Mouse (Mus musculus): ENCODE data around the gene Spock1. TPM values are rescaled to one million over a fixed set of nuclear protein-coding genes. Genes with fewer than 3 reads are reported as not detected.

Spock1 gene
- polyA plus RNA-seq, 1 experiment, result 0.23 TPM

DNA sequence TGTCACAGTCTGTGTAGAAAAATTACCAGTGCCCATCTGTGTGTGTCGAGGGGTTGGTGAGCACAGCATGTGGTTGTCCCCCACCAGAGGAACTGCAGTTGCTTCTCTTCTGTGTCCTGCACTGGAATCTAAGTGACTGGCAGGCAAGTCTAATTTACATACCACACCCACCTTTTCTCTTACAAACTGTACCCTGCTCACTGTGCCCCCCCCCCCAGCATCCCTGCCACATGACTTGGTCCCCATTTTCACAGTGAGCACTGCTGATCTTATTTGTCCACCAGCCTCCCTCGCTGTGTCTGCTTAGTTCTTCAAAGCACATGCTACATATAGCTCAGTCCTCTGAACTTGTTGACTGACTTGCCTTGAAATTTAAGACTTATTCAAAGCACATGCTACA, 22.2 kb upstream of the Spock1 start:
- no peaks in the 10 kb centered on the region for H3K4me1 ChIP-seq (ENCODE audit: control insufficient read depth, insufficient read depth, low read length)
- TF ChIP-seq POLR2A (IDR thresholded peaks at IDR 0.05; ENCODE audit: low read depth, low read length) (no peak), CTCF (IDR thresholded peaks at IDR 0.05; ENCODE audit: borderline replicate concordance, insufficient read depth, low read length) (no peak)
- no peak overlapping the region for H3K4me3 ChIP-seq (ENCODE audit: insufficient read depth, low read length)
- H3K27ac ChIP-seq (ENCODE audit: insufficient read depth, low read length), result no peak overlapping the region

DNA sequence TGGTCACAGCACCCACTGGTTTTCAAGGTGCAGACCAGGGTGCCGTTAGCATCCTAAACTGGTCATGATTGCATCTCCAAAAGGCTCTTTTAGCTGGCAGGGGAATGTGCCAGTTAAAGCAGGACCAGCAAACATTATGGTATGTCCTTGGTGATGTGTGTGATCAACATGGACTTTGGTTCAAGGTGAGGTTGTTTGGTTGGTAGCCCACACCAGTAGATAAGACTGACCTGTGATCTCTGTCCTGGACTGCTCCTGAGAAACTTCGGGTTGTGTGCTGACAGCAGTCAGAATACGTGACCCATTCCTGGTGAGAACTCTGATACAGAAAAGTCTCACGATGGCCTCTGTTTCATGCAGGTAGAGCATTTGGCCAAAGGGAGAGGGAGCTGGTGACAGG, 11.8 kb upstream of the Spock1 start:
- no peaks in the 10 kb centered on the region for H3K4me1 ChIP-seq (ENCODE audit: control insufficient read depth, insufficient read depth, low read length)
- TF ChIP-seq POLR2A (IDR thresholded peaks at IDR 0.05; ENCODE audit: low read depth, low read length), result no peak
- TF ChIP-seq CTCF (IDR thresholded peaks at IDR 0.05; ENCODE audit: borderline replicate concordance, insufficient read depth, low read length), result no peak
- H3K4me3 ChIP-seq (ENCODE audit: insufficient read depth, low read length), result no peak overlapping the region
- H3K27ac ChIP-seq (ENCODE audit: insufficient read depth, low read length), result no peak overlapping the region

DNA sequence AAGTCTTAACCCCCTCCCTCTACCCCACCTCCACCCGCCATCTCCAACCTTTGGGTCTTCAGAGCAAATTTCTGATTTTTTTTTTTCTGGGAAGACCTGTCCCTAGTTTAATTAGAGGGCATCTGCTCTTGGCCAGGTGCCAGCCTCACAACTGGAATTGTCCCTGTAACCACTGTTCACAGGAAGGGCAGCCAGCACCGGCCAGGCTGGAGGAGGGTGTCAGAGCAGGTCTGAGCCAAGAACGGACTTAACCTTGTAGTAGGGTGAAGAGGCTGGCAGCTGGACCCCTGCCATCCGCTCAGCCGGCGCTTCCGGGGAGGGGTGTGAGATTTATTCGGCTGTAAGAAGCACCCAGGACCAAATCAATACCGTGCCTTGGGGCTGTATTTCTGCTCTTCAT, 3.0 kb upstream of the Spock1 start:
- Histone ChIP-seq H3K4me3 (ENCODE audit: insufficient read depth, low read length) (no peak overlapping the region), H3K4me1 (ENCODE audit: control insufficient read depth, insufficient read depth, low read length) (no peaks in the 10 kb centered on the region), H3K27ac (ENCODE audit: insufficient read depth, low read length) (no peak overlapping the region)
- no peak for TF ChIP-seq POLR2A (IDR thresholded peaks at IDR 0.05; ENCODE audit: low read depth, low read length)
- TF ChIP-seq CTCF (IDR thresholded peaks at IDR 0.05; ENCODE audit: borderline replicate concordance, insufficient read depth, low read length), result no peak

DNA sequence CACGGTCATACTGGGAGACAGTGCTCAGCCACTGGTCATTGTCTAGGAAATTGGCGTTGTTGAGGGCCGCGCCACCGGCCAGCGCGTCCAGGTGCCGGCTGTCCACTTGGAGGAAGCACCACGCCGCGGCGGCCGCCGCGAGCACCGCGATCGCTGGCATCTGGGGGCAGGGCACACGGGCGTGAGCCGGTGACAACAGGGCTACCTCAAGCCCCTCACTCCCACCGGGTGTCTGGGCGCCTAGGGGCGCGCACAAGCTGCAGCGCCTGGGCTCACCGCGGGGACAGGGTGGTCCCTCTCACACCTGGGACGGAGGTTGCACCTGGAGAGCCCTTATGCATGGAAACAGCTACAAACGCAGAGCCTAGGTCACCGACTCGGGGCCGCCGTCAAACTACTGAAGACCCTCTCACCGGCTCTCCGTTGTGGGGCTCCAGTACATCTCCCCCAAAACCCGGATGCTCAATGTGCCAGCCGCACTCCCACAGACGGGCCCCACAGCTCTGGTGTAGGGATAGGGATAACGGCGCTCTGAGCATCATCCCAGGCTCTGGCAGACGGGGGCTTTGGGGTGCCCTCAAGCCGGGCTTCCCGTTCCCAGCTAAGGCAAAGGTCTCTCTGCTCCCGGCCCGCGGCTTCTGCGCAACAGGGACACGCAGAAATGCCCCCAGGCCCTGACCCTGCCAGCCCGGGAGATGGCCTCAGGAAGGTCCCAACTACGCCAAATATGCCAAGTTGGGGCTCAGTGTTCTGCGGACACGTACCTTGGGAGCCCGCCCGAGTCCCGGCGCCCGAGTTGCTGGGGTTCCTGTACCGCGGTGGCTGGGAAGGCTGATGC, 485 bp downstream of the Spock1 start:
- no peak for TF ChIP-seq POLR2A (IDR thresholded peaks at IDR 0.05; ENCODE audit: low read depth, low read length)
- TF ChIP-seq CTCF (IDR thresholded peaks at IDR 0.05; ENCODE audit: borderline replicate concordance, insufficient read depth, low read length), result no peak
- Histone ChIP-seq H3K4me1 (ENCODE audit: control insufficient read depth, insufficient read depth, low read length) (no peaks in the 10 kb centered on the region), H3K4me3 (ENCODE audit: insufficient read depth, low read length) (no peak overlapping the region), H3K27ac (ENCODE audit: insufficient read depth, low read length) (no peak overlapping the region)

DNA sequence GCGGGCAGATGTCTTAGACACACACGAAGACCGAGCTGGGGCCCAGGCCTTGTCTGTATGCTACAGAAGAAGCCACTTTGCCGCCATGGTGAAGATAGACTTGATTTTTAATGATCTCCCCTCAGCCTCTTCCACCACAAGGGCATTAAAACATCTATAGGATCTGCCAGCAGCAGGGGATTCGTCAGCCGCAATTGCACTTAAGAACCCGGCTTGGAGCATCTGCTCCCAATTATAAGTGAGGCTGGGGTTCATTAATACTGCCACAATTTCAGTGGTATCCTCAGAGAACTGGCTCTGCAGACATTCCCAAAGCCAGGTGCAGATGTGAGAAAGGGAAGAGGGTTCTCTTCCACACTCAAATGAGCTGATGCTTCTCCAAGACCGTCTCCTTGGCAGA, 13.5 kb downstream of the Spock1 start:
- no peak for TF ChIP-seq POLR2A (IDR thresholded peaks at IDR 0.05; ENCODE audit: low read depth, low read length)
- TF ChIP-seq CTCF (IDR thresholded peaks at IDR 0.05; ENCODE audit: borderline replicate concordance, insufficient read depth, low read length), result no peak
- Histone ChIP-seq H3K4me1 (ENCODE audit: control insufficient read depth, insufficient read depth, low read length) (no peaks in the 10 kb centered on the region), H3K4me3 (ENCODE audit: insufficient read depth, low read length) (no peak overlapping the region), H3K27ac (ENCODE audit: insufficient read depth, low read length) (no peak overlapping the region)

DNA sequence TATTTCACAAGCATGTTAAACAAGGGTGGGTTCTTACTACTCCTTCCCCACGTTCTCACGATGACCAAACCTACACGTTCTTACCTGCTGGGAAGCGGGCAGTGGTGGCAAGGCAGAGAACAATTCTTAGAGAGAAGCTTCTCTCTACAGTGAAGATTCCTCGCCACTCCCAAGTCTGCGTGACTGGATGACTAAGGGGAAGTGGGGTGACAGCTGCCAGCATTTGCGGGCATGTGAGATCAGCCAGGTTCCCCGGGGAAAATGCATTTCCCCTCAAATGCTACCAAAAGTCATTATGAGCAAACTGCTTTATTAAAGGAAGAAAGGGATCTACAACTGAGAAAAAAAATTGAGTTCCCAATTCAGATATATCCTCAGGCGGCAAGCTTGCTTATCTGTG, 18.4 kb downstream of the Spock1 start:
- no peak overlapping the region for H3K27ac ChIP-seq (ENCODE audit: insufficient read depth, low read length)
- no peaks in the 10 kb centered on the region for H3K4me1 ChIP-seq (ENCODE audit: control insufficient read depth, insufficient read depth, low read length)
- no peak overlapping the region for H3K4me3 ChIP-seq (ENCODE audit: insufficient read depth, low read length)
- no peak for TF ChIP-seq CTCF (IDR thresholded peaks at IDR 0.05; ENCODE audit: borderline replicate concordance, insufficient read depth, low read length)
- TF ChIP-seq POLR2A (IDR thresholded peaks at IDR 0.05; ENCODE audit: low read depth, low read length), result no peak

DNA sequence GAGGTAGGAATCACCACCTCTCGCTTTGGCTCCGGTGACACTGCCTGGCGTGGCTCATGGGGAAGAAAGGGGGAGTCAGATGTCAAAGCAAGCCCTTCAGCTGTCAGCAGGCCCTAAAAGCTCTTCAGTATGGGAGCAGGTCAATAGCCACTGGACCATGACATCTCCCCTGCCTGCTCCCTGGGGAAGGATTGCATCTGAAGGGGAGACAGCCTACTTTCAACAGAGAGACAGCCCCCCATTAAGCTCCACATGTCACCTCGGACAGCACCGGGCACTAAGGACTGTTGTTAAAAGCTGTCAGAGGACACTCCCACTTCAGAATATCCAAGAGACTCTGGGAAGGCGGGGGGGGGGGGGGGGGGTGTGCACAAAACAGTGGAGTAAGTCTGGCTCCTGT, 19.1 kb downstream of the Spock1 start:
- Histone ChIP-seq H3K4me1 (ENCODE audit: control insufficient read depth, insufficient read depth, low read length) (no peaks in the 10 kb centered on the region), H3K4me3 (ENCODE audit: insufficient read depth, low read length) (no peak overlapping the region), H3K27ac (ENCODE audit: insufficient read depth, low read length) (no peak overlapping the region)
- no peak for TF ChIP-seq CTCF (IDR thresholded peaks at IDR 0.05; ENCODE audit: borderline replicate concordance, insufficient read depth, low read length)
- TF ChIP-seq POLR2A (IDR thresholded peaks at IDR 0.05; ENCODE audit: low read depth, low read length), result no peak

DNA sequence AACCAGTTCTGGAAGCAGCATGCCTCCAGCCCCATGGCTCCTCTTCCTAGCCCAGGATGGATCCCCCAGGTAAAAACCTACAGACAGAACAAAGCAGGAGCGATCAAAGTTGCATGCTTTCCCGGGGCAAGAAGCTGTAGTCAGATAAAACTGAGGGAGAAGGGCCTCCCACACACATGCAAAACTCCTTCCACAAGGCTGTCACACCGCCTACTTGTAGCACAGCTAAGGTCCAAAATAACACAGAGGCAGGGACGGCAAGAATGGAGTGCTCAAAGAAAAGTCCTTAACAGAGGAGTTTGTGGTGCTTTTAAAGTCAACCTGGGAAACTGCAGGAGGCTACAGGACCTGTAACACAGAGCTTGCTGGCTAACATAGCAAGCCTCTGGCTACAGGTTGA, 28.3 kb downstream of the Spock1 start:
- TF ChIP-seq POLR2A (IDR thresholded peaks at IDR 0.05; ENCODE audit: low read depth, low read length), result no peak
- TF ChIP-seq CTCF (IDR thresholded peaks at IDR 0.05; ENCODE audit: borderline replicate concordance, insufficient read depth, low read length), result no peak
- no peak overlapping the region for H3K27ac ChIP-seq (ENCODE audit: insufficient read depth, low read length)
- no peak overlapping the region for H3K4me3 ChIP-seq (ENCODE audit: insufficient read depth, low read length)
- H3K4me1 ChIP-seq (ENCODE audit: control insufficient read depth, insufficient read depth, low read length), result no peaks in the 10 kb centered on the region

DNA sequence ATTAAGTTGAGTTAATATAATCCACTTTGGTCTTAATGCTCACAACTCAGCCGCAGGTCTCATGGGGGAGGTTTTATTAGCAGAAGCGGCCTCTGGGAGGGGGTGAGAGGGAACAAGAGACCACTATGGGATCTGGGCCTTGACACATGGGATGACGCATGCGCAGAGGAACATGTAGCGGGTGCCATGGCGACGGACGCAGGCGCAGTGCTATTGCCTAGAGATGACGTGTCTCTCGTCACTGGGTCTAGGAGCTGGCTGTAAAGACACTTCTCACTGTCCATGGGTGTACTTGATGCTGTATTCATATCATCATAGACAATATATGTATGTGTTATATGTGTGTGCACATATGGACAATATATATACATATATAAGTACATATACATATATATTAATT, 29.3 kb downstream of the Spock1 start:
- Histone ChIP-seq H3K4me1 (ENCODE audit: control insufficient read depth, insufficient read depth, low read length) (no peaks in the 10 kb centered on the region), H3K4me3 (ENCODE audit: insufficient read depth, low read length) (no peak overlapping the region), H3K27ac (ENCODE audit: insufficient read depth, low read length) (no peak overlapping the region)
- TF ChIP-seq POLR2A (IDR thresholded peaks at IDR 0.05; ENCODE audit: low read depth, low read length) (no peak), CTCF (IDR thresholded peaks at IDR 0.05; ENCODE audit: borderline replicate concordance, insufficient read depth, low read length) (no peak)

DNA sequence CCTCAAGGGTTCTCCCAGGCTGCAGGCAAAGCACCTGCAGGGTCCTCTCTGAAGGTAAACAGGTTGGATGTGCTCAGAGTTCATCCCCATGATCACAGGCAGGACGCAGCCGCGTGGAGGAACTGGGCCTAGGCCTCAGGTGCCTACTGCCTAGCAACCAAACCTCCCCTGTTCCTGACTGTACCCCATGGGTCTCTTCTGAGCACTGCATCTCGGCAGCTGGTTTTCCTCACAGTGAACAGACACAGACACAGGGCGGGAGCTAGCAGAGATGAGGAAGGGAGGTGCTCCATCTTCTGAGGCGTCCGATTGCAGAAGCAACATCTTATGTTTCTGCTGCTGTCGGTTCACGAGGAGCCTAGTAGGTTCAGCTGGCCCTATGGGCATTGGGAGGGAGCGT, 30.4 kb downstream of the Spock1 start:
- Histone ChIP-seq H3K27ac (ENCODE audit: insufficient read depth, low read length) (no peak overlapping the region), H3K4me1 (ENCODE audit: control insufficient read depth, insufficient read depth, low read length) (no peaks in the 10 kb centered on the region), H3K4me3 (ENCODE audit: insufficient read depth, low read length) (no peak overlapping the region)
- no peak for TF ChIP-seq CTCF (IDR thresholded peaks at IDR 0.05; ENCODE audit: borderline replicate concordance, insufficient read depth, low read length)
- no peak for TF ChIP-seq POLR2A (IDR thresholded peaks at IDR 0.05; ENCODE audit: low read depth, low read length)
